Mouse (Mus musculus): ENCODE data around the gene Rab3gap1.

DNA sequence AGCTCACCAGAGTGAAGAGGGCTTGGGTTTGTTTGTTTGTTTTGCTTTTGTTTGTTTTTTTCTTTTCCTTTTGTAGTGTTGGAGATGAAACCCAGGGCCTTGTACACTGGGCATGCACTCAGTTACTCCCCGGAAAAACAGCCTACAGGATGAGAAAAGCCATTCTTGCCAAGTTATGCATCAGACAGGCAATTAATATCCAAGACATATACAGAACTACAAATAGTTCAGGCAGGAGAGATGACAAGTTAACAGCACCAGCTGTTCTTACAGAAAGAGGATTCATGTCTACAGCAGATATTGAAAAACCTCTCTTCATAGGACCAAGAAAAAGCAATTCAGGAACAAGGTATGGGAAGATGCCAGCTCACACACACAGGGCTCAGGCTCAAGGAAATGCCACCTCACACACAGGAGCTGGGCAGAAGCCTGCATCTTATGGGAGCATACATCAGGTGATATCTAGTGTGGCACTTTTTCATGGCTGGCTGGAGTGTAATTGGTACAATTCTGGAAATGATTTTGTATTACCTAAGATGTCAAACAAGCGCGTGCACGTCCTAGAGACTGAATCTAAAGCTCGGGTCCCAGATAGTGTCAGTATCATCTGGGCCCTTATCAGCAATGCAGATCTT lies 78.2 kb downstream of the Rab3gap1 start:
- TF ChIP-seq CTCF (IDR thresholded peaks at IDR 0.05; ENCODE audit: low read depth), result no peak
- no peak for TF ChIP-seq EP300 (optimal IDR thresholded peaks at IDR 0.05)
